Mouse (Mus musculus) brain, embryonic 14.5 days (tissue): ENCODE results near the gene Cenpm.

Source experiments
- CTCF ChIP-seq: fragments of 200-500 bp; IDR thresholded peaks from 2 replicates; pipeline ENCODE4 v1.5.1; 2012; ENCODE audit warnings: inconsistent platforms, mild to moderate bottlenecking, moderate library complexity, borderline replicate concordance; ENCODE audit not compliant: insufficient read depth, insufficient read length; ENCODE audit errors: extremely low read depth
- POLR2A ChIP-seq: fragments of 200-500 bp; IDR thresholded peaks from 2 replicates; pipeline ENCODE4 v1.6.1; 2012; ENCODE audit warnings: mild to moderate bottlenecking, inconsistent platforms, borderline replicate concordance; ENCODE audit not compliant: poor library complexity, insufficient read depth, insufficient read length, severe bottlenecking; ENCODE audit errors: extremely low read depth

- TF ChIP-seq CTCF (no peak), POLR2A (no peak)
Observed at GRCm38 (mm10) chr15:82218778-82219666, 25.5 kb downstream of the Cenpm start.
